Mouse (Mus musculus): Measurements from ENCODE around the gene Dctpp1. TPM values are rescaled to one million over a fixed set of nuclear protein-coding genes. Genes with fewer than 3 reads are reported as not detected.

The Dctpp1 gene
- polyA plus RNA-seq, 1 experiment from 2014 or later: 154 TPM

- Histone ChIP-seq H3K4me2 (ENCODE audit: low read depth, low read length) (peak overlapping the region; percentile 77), H3K27ac (replicated peaks; ENCODE audit: low read depth, low read length) (peak overlapping the region; percentile 96), H3K9ac (ENCODE audit: low read depth, low read length) (peak overlapping the region; percentile 90), H3K36me3 (ENCODE audit: control insufficient read depth, insufficient read depth, low read length) (peaks cover 34% of the 10 kb centered on the region), H3K9me3 (ENCODE audit: control insufficient read depth, low read length) (no peaks in the 10 kb centered on the region), H3K4me1 (ENCODE audit: control insufficient read depth, insufficient read depth, low read length) (peaks cover 21% of the 10 kb centered on the region), H3K27me3 (replicated peaks; ENCODE audit: control insufficient read depth, insufficient read depth, low read length) (no peaks in the 10 kb centered on the region), H3K4me3 (ENCODE audit: low read depth, low read length) (peak overlapping the region; percentile 93)
- DNase-seq (ENCODE audit: low spot score) (no peak), ATAC-seq (ENCODE audit: low read depth) (no peak)
- WGBS: 5% methylated on average over 20 of the region's 20 CpGs
These were observed 28.5 kb downstream of the Dctpp1 start for GRCm38 (mm10) chr7:127231826-127232621.

GRCm38 (mm10) chr7:127231376-127231775 is 29.1 kb downstream of the Dctpp1 start:
- H3K4me2 ChIP-seq (ENCODE audit: low read depth, low read length): peak overlapping the region; percentile 77
- H3K9me3 ChIP-seq (ENCODE audit: control insufficient read depth, low read length): no peaks in the 10 kb centered on the region
- no peaks in the 10 kb centered on the region for H3K27me3 ChIP-seq (replicated peaks; ENCODE audit: control insufficient read depth, insufficient read depth, low read length)
- peaks cover 21% of the 10 kb centered on the region for H3K4me1 ChIP-seq (ENCODE audit: control insufficient read depth, insufficient read depth, low read length)
- peak overlapping the region; percentile 90 for H3K9ac ChIP-seq (ENCODE audit: low read depth, low read length)
- ATAC-seq (ENCODE audit: low read depth): no peak
- 0 out of 2 replicates have a peak overlapping the region, but pooled peaks have one; percentile 96 for H3K27ac ChIP-seq (replicated peaks; ENCODE audit: low read depth, low read length)
- H3K4me3 ChIP-seq (ENCODE audit: low read depth, low read length): peak overlapping the region; percentile 93
- WGBS: 43% methylated on average over 3 of the region's 3 CpGs
- H3K36me3 ChIP-seq (ENCODE audit: control insufficient read depth, insufficient read depth, low read length): peaks cover 27% of the 10 kb centered on the region
- no peak for DNase-seq (ENCODE audit: low spot score)

- WGBS: 70% methylated on average over 4 of the region's 4 CpGs
- H3K36me3 ChIP-seq (ENCODE audit: control insufficient read depth, insufficient read depth, low read length): peaks cover 9% of the 10 kb centered on the region; the same call in 1 of the 2 replicates
- no peak overlapping the region for H3K4me3 ChIP-seq (ENCODE audit: low read depth, low read length)
- no peaks in the 10 kb centered on the region for H3K9me3 ChIP-seq (ENCODE audit: control insufficient read depth, low read length)
- H3K27me3 ChIP-seq (replicated peaks; ENCODE audit: control insufficient read depth, insufficient read depth, low read length): no peaks in the 10 kb centered on the region
- ATAC-seq (ENCODE audit: low read depth) (0 out of 2 replicates have a peak, but pooled peaks have one; percentile 22), DNase-seq (ENCODE audit: low spot score) (peak; percentile 81)
- no peak overlapping the region for H3K9ac ChIP-seq (ENCODE audit: low read depth, low read length)
- no peak overlapping the region for H3K4me2 ChIP-seq (ENCODE audit: low read depth, low read length)
- H3K4me1 ChIP-seq (ENCODE audit: control insufficient read depth, insufficient read depth, low read length): peaks cover 15% of the 10 kb centered on the region
- H3K27ac ChIP-seq (replicated peaks; ENCODE audit: low read depth, low read length): no peak overlapping the region
These were observed 31.8 kb downstream of the Dctpp1 start for GRCm38 (mm10) chr7:127228615-127229303.

GRCm38 (mm10) chr7:127225147-127225995 is 35.1 kb downstream of the Dctpp1 start:
- Histone ChIP-seq H3K27ac (replicated peaks; ENCODE audit: low read depth, low read length) (no peak overlapping the region), H3K36me3 (ENCODE audit: control insufficient read depth, insufficient read depth, low read length) (0 out of 2 replicates have a peak, but pooled peaks cover 2% of the 10 kb centered on the region), H3K4me2 (ENCODE audit: low read depth, low read length) (no peak overlapping the region), H3K9me3 (ENCODE audit: control insufficient read depth, low read length) (no peaks in the 10 kb centered on the region), H3K4me1 (ENCODE audit: control insufficient read depth, insufficient read depth, low read length) (no peaks in the 10 kb centered on the region), H3K27me3 (replicated peaks; ENCODE audit: control insufficient read depth, insufficient read depth, low read length) (no peaks in the 10 kb centered on the region), H3K9ac (ENCODE audit: low read depth, low read length) (no peak overlapping the region), H3K4me3 (ENCODE audit: low read depth, low read length) (no peak overlapping the region)
- ATAC-seq (ENCODE audit: low read depth) (no peak), DNase-seq (ENCODE audit: low spot score) (no peak)
- 83% methylated on average over 11 of the region's 11 CpGs for WGBS

- 90% methylated on average over 6 of the region's 6 CpGs for WGBS
These were observed 35.9 kb downstream of the Dctpp1 start for GRCm38 (mm10) chr7:127224616-127225015.

GRCm38 (mm10) chr7:127223515-127224478 is 36.7 kb downstream of the Dctpp1 start:
- no peak for DNase-seq (ENCODE audit: low spot score)
- Histone ChIP-seq H3K27me3 (replicated peaks; ENCODE audit: control insufficient read depth, insufficient read depth, low read length) (no peaks in the 10 kb centered on the region), H3K4me1 (ENCODE audit: control insufficient read depth, insufficient read depth, low read length) (no peaks in the 10 kb centered on the region), H3K4me2 (ENCODE audit: low read depth, low read length) (no peak overlapping the region), H3K9me3 (ENCODE audit: control insufficient read depth, low read length) (no peaks in the 10 kb centered on the region), H3K4me3 (ENCODE audit: low read depth, low read length) (no peak overlapping the region), H3K27ac (replicated peaks; ENCODE audit: low read depth, low read length) (no peak overlapping the region), H3K36me3 (ENCODE audit: control insufficient read depth, insufficient read depth, low read length) (no peaks in the 10 kb centered on the region), H3K9ac (ENCODE audit: low read depth, low read length) (no peak overlapping the region)
- WGBS: 81% methylated on average over 6 of the region's 6 CpGs
- ATAC-seq (ENCODE audit: low read depth): no peak

More at GRCm38 (mm10) chr7:127224616-127225015, 35.9 kb downstream of the Dctpp1 start:
- Histone ChIP-seq H3K9me3 (ENCODE audit: control insufficient read depth, low read length) (no peaks in the 10 kb centered on the region), H3K4me2 (ENCODE audit: low read depth, low read length) (no peak overlapping the region), H3K4me1 (ENCODE audit: control insufficient read depth, insufficient read depth, low read length) (no peaks in the 10 kb centered on the region), H3K4me3 (ENCODE audit: low read depth, low read length) (no peak overlapping the region), H3K27me3 (replicated peaks; ENCODE audit: control insufficient read depth, insufficient read depth, low read length) (no peaks in the 10 kb centered on the region), H3K36me3 (ENCODE audit: control insufficient read depth, insufficient read depth, low read length) (no peaks in the 10 kb centered on the region), H3K9ac (ENCODE audit: low read depth, low read length) (no peak overlapping the region), H3K27ac (replicated peaks; ENCODE audit: low read depth, low read length) (no peak overlapping the region)
- DNase-seq (ENCODE audit: low spot score) (no peak), ATAC-seq (ENCODE audit: low read depth) (no peak)

- WGBS: 86% methylated on average over 3 of the region's 3 CpGs
These were observed 37.4 kb downstream of the Dctpp1 start for GRCm38 (mm10) chr7:127223106-127223505.

More at GRCm38 (mm10) chr7:127223106-127223505, 37.4 kb downstream of the Dctpp1 start:
- no peaks in the 10 kb centered on the region for H3K36me3 ChIP-seq (ENCODE audit: control insufficient read depth, insufficient read depth, low read length)
- H3K9ac ChIP-seq (ENCODE audit: low read depth, low read length): no peak overlapping the region
- H3K27me3 ChIP-seq (replicated peaks; ENCODE audit: control insufficient read depth, insufficient read depth, low read length): no peaks in the 10 kb centered on the region
- no peaks in the 10 kb centered on the region for H3K9me3 ChIP-seq (ENCODE audit: control insufficient read depth, low read length)
- DNase-seq (ENCODE audit: low spot score) (no peak), ATAC-seq (ENCODE audit: low read depth) (no peak)
- no peak overlapping the region for H3K27ac ChIP-seq (replicated peaks; ENCODE audit: low read depth, low read length)
- no peak overlapping the region for H3K4me3 ChIP-seq (ENCODE audit: low read depth, low read length)
- no peaks in the 10 kb centered on the region for H3K4me1 ChIP-seq (ENCODE audit: control insufficient read depth, insufficient read depth, low read length)
- H3K4me2 ChIP-seq (ENCODE audit: low read depth, low read length): no peak overlapping the region
